Mouse (Mus musculus) kidney, postnatal 0 days (tissue): ENCODE measurements around the gene Gdpd4. TPM values are rescaled to one million over a fixed set of nuclear protein-coding genes. Genes with fewer than 3 reads are reported as not detected.

Experiments used
- ATAC-seq: fragments of 200-750 bp; cut with Nextera tagmentation; replicated peaks from 2 replicates; pipeline ENCODE4 v1.8.0; 2017; ENCODE audit warnings: low read depth, moderate number of reproducible peaks, moderate TSS enrichment, moderate library complexity; ENCODE audit not compliant: low FRiP score
- DNase-seq: peaks from one replicate; pipeline ENCODE4 v3.0.0-alpha.2; 2016; ENCODE audit warnings: low spot score
- H3K27ac ChIP-seq: fragments of 300-500 bp; sonication (generic); 2 replicates; pipeline ENCODE4 v1.5.1; 2014; ENCODE audit warnings: mild to moderate bottlenecking
- H3K27me3 ChIP-seq: fragments of 300-500 bp; sonication (generic); 2 replicates; pipeline ENCODE4 v1.6.1; 2014; ENCODE audit warnings: low read length, mixed read lengths; ENCODE audit not compliant: insufficient read depth
- H3K36me3 ChIP-seq: fragments of 300-500 bp; sonication (generic); 2 replicates; pipeline ENCODE4 v1.6.1; 2014; ENCODE audit warnings: low read length, mixed read lengths; ENCODE audit not compliant: insufficient read depth
- H3K4me1 ChIP-seq: fragments of 300-500 bp; sonication (generic); replicated peaks from 2 replicates; pipeline ENCODE4 v1.6.1; 2014; ENCODE audit warnings: antibody characterized with exemption, low read length, mixed read lengths; ENCODE audit not compliant: insufficient read depth
- H3K4me2 ChIP-seq: fragments of 300-500 bp; sonication (generic); 2 replicates; pipeline ENCODE4 v1.6.1; 2014; ENCODE audit warnings: mild to moderate bottlenecking, low read length, moderate library complexity, mixed read lengths
- H3K4me3 ChIP-seq: fragments of 300-500 bp; sonication (generic); replicated peaks from 2 replicates; pipeline ENCODE4 v1.5.1; 2014; ENCODE audit warnings: low read depth, low read length
- H3K9ac ChIP-seq: fragments of 300-500 bp; sonication (generic); 2 replicates; pipeline ENCODE4 v1.6.1; 2014; ENCODE audit warnings: low read depth, low read length
- H3K9me3 ChIP-seq: fragments of 300-500 bp; sonication (generic); replicated peaks from 2 replicates; pipeline ENCODE4 v1.6.1; 2016; ENCODE audit warnings: low read length, inconsistent platforms, mixed read lengths
- CTCF ChIP-seq: IDR thresholded peaks from 2 replicates; pipeline ENCODE4 v1.5.1; 2016; ENCODE audit warnings: antibody characterized with exemption, low read depth, mild to moderate bottlenecking, moderate library complexity
- WGBS: fragments of 180-500 bp; shearing (Covaris S2); extraction: QIAGEN DNeasy Blood & Tissue Kit; methylation state at CpG from one replicate; pipeline ENCODE4 v1.1.7; 2014; 5-methylcytosine and 5-hydroxymethylcytosine counted together
- polyA plus RNA-seq: library from polyadenylated mRNA; unstranded; fragments of >200 nt; fragmentation: Nextera tagmentation; extraction: Ambion mirVana; gene quantifications from 2 replicates; pipeline ENCODE4 v1.2.1, GENCODE M21; 2015

Gdpd4 gene
- polyA plus RNA-seq, 1 experiment from 2014 or later: not detected

DNA sequence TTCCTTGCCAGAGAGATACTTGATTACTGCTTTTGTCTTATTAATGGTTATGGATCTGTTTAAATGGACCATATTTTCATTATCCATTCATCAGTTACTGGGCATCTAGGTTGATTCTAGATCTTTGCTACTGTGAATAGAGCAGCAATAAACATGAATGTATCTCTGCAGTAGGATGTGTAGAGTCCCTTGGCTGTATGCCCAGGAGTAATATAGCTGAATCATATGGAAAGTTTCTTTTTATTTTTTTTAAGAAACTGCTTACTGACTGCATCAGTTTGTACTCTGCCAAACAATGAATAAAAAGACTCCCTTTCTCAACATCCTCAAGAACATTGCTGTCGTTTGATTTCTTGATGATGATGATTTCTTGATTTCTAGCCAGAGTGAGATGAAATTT, 6.1 kb downstream of the Gdpd4 start:
- Histone ChIP-seq H3K4me1 (no peaks in the 10 kb centered on the region), H3K9me3 (no peaks in the 10 kb centered on the region), H3K9ac (no peak overlapping the region), H3K4me2 (no peak overlapping the region), H3K27me3 (no peaks in the 10 kb centered on the region), H3K36me3 (no peaks in the 10 kb centered on the region), H3K4me3 (no peak overlapping the region), H3K27ac (no peak overlapping the region)
- 63% methylated on average over 1 of the region's 1 CpGs for whole genome bisulfite sequencing
- DNase-seq (no peak), ATAC-seq (no peak)
- TF ChIP-seq CTCF: no peak

DNA sequence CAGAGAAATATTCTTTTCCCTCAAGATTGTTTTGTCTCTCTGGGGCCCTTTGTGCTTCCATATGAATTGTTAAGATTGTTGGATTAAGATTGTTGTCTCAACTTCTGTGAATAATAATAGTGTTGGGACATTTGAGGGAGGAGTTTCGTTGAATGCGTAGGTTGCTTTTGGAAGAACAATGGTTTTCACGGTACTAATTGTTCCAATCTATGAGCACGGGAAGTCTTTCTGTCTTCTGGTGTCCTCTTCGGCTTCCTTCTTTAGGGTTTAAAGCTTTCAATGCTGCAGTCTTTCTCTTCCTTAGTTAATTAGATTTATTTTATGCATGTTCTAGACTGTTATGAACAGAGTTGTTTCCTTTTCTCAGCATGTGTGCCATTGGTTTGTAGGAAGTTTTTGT, 7.2 kb downstream of the Gdpd4 start:
- WGBS: 89% methylated on average over 5 of the region's 5 CpGs
- H3K27ac ChIP-seq: no peak overlapping the region
- no peak overlapping the region for H3K4me2 ChIP-seq
- TF ChIP-seq CTCF: no peak
- no peak overlapping the region for H3K9ac ChIP-seq
- no peaks in the 10 kb centered on the region for H3K4me1 ChIP-seq
- DNase-seq: no peak
- ATAC-seq: no peak
- H3K4me3 ChIP-seq: no peak overlapping the region
- no peaks in the 10 kb centered on the region for H3K36me3 ChIP-seq
- H3K9me3 ChIP-seq: no peaks in the 10 kb centered on the region
- no peaks in the 10 kb centered on the region for H3K27me3 ChIP-seq

DNA sequence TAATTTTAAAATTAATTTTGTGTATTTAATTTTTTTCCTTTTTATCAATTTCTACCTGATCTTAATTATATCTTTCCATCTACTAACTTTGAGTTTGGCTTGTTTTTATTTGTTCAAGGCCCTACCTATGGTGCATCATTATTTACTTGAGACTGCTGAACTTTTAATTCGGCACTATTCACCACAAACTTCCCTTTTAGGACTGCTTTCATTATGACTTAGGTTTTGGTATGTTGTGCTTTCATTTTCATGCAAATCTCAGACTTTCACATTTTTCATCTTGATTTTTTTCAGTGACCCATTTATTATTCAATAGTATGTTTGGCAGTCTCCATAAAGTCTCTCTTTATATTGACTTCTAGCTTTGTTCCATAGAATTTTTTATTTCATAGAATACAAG, 24.7 kb downstream of the Gdpd4 start:
- Histone ChIP-seq H3K9ac (no peak overlapping the region), H3K4me3 (no peak overlapping the region), H3K9me3 (no peaks in the 10 kb centered on the region), H3K4me2 (no peak overlapping the region), H3K27ac (no peak overlapping the region), H3K36me3 (no peaks in the 10 kb centered on the region), H3K4me1 (no peaks in the 10 kb centered on the region), H3K27me3 (no peaks in the 10 kb centered on the region)
- no peak for ATAC-seq
- TF ChIP-seq CTCF: no peak
- no peak for DNase-seq
- WGBS: 93% methylated on average over 1 of the region's 1 CpGs

DNA sequence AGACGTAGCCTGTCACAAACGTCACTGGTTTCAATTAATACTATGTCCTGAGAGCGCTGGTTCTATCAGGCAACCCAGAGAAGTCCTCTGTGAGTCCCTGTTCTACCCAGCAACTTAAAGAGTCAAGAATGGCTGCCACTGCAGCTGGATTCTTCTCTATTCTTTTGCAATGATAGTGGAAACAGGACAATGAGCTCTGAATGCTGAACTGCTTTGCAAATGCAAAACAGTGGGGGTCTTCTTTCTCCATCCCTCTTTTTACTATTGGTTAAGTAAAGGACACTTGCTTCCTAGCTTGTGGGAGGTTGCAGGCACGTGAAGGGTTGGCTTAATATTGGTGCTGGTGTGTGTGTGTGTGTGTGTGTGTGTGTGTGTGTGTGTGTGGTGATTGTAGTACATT, 52.7 kb downstream of the Gdpd4 start:
- Histone ChIP-seq H3K36me3 (no peaks in the 10 kb centered on the region), H3K4me1 (no peaks in the 10 kb centered on the region), H3K4me3 (no peak overlapping the region), H3K9ac (no peak overlapping the region), H3K27me3 (no peaks in the 10 kb centered on the region), H3K4me2 (no peak overlapping the region), H3K27ac (no peak overlapping the region), H3K9me3 (no peaks in the 10 kb centered on the region)
- 39% methylated on average over 4 of the region's 4 CpGs for WGBS
- no peak for ATAC-seq
- TF ChIP-seq CTCF: no peak
- DNase-seq: no peak

DNA sequence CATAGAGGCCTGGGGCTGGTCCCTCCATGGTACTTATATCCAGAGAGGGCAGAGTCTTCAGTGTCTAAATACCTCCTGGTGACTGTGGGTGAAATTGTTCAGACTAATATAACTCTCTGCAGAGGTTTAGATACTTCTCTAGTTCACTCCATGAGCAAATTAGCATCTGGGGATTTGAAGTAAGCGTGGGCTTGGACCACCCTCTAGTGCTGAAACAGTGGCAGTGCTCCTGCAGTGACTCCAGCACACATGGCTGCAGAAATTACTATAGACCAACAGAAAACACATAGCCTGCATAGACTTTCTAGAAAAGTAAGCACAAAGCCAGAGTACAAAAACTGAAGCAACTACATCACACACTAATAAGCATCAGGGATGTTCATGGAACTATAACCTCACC, 57.7 kb downstream of the Gdpd4 start:
- no peaks in the 10 kb centered on the region for H3K36me3 ChIP-seq
- H3K4me2 ChIP-seq: no peak overlapping the region
- DNase-seq: peak; percentile 88
- WGBS: 33% methylated on average over 1 of the region's 1 CpGs
- H3K27me3 ChIP-seq: no peaks in the 10 kb centered on the region
- TF ChIP-seq CTCF: peak; percentile 90
- H3K9me3 ChIP-seq: no peaks in the 10 kb centered on the region
- no peak overlapping the region for H3K9ac ChIP-seq
- no peak overlapping the region for H3K27ac ChIP-seq
- no peaks in the 10 kb centered on the region for H3K4me1 ChIP-seq
- peak; percentile 69 for ATAC-seq
- H3K4me3 ChIP-seq: no peak overlapping the region

DNA sequence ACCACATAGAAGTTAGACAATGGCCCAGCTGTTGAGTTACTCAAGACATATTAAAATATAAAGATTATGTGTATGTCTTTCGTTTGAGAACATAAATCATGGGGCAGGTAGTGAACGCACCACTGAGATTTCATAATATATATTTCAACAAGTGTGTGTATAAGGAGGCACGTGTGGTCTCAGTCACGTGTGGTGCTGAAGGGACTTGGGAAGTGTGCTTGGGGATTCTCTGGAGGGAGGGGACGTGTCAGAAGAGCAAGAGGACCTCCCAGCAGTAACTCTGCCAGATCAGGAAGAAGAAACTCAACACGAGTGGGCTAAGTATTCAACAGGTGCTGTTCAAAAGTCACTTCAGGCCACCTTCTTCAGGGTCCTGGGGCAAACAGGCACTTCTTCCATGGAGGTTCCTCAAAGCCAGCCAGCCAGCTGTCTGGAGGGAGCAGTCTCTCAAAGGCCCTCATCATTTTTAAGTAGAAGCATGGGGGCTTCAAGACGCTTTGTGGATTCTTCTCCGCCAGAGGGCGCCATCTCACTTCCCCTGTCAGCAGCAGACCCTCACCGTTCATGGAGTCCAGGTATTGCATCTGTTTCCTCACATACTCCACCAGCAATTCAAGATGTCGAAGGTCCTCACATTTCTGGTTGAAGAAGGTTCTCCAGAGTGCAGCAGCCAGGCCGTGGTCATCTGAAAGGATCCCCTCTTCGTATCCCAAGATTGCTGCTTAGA, 64.5 kb downstream of the Gdpd4 start:
- peak; percentile 72 for TF ChIP-seq CTCF
- DNase-seq: peak; percentile 63
- no peaks in the 10 kb centered on the region for H3K36me3 ChIP-seq
- no peaks in the 10 kb centered on the region for H3K9me3 ChIP-seq
- H3K4me1 ChIP-seq: no peaks in the 10 kb centered on the region
- H3K4me2 ChIP-seq: no peak overlapping the region
- no peak overlapping the region for H3K27ac ChIP-seq
- H3K4me3 ChIP-seq: no peak overlapping the region
- H3K27me3 ChIP-seq: no peaks in the 10 kb centered on the region
- 54% methylated on average over 13 of the region's 13 CpGs for WGBS
- no peak for ATAC-seq
- H3K9ac ChIP-seq: no peak overlapping the region

DNA sequence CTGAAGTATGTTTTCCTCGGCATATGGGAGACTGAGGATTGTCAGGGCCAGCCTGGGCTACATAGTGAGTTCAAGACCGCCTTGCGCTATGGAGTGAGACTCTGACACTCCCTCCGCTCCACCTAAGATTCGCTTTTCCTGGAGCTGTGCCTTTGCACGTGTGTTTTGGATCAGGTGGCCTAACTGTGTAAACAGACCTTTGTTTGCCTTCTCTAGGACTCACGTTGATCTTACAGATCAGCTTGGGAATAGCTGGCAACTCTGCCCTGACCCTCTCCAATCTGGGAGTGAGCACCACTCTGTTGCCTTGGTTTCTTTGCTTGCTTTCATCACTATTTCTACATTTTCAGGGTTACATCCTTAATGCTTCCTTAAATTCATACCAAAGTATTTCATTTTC, 82.9 kb downstream of the Gdpd4 start:
- no peaks in the 10 kb centered on the region for H3K27me3 ChIP-seq
- DNase-seq: no peak
- H3K36me3 ChIP-seq: no peaks in the 10 kb centered on the region
- H3K4me3 ChIP-seq: no peak overlapping the region
- no peak overlapping the region for H3K9ac ChIP-seq
- H3K27ac ChIP-seq: no peak overlapping the region
- no peak for ATAC-seq
- no peaks in the 10 kb centered on the region for H3K9me3 ChIP-seq
- TF ChIP-seq CTCF: no peak
- H3K4me2 ChIP-seq: no peak overlapping the region
- 74% methylated on average over 7 of the region's 7 CpGs for WGBS
- no peaks in the 10 kb centered on the region for H3K4me1 ChIP-seq
